ENCODE assay signal across 14 mouse cellular contexts in the genomic region with DNA sequence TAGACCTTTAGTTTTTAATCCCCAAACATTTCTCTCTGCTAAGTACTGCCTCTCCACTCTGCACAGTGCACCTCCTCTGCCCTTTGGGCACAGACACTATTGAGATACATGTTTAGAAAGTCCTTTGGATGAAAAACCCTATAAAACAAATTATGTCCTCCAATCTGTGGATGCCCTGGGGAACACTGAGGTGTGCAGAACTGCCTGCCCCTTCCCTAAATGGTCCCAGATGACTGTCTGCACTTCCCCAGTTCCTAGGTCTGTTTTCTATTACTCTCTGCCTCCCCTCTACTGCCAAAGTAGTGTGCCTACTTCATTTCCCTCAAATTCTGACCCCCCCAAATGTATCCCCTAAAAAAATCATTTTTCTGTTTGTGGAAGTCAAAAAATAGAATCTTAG.
"Had no signal": no experiment of that assay in that cellular context is flagged by ENCODE, and none has a peak within 500 bp of the region (broad histone marks: within the 10 kb centered on the region; RNA-seq: fewer than 3 reads in every experiment).

No protein-coding gene starts in this region.

- H3K9ac ChIP-seq: kidney, embryonic 15.5 days; liver, embryonic 13.5 days; liver, postnatal 0 days; lung, embryonic 15.5 days; midbrain, embryonic 12.5 days had no signal

- H3K27me3 ChIP-seq: kidney, embryonic 15.5 days; liver, embryonic 13.5 days; lung, embryonic 15.5 days; midbrain, embryonic 12.5 days had no signal

- DNase-seq: kidney, adult 2 months; liver; liver, embryonic 13.5 days; liver, postnatal 0 days; lung, postnatal 14 days; right cerebral cortex, adult 18-20 months; right cerebral cortex, postnatal 25 days; thymus, adult 18-20 months; thymus, postnatal 14 days had no signal

- H3K27ac ChIP-seq: kidney, embryonic 15.5 days; liver, embryonic 13.5 days; lung, embryonic 15.5 days; macrophage; midbrain, embryonic 12.5 days had no signal

- H3K4me2 ChIP-seq: kidney, embryonic 15.5 days; liver, embryonic 13.5 days; lung, embryonic 15.5 days; midbrain, embryonic 12.5 days had no signal

- H3K4me1 ChIP-seq: kidney, embryonic 15.5 days had no signal

- ATAC-seq: liver, postnatal 0 days had no signal

- H3K9me3 ChIP-seq: kidney, embryonic 15.5 days; liver, embryonic 13.5 days; lung, embryonic 15.5 days; megakaryocyte, embryonic 14.5 days; midbrain, embryonic 12.5 days had no signal

- H3K36me3 ChIP-seq: kidney, embryonic 15.5 days; liver, embryonic 13.5 days; lung, embryonic 15.5 days; midbrain, embryonic 12.5 days had no signal

- H3K4me3 ChIP-seq: kidney, embryonic 15.5 days; liver, embryonic 13.5 days; lung, embryonic 15.5 days; megakaryocyte, embryonic 14.5 days; midbrain, embryonic 12.5 days had no signal
